Mouse (Mus musculus) CH12.LX (cell line): ENCODE measurements at regions not wholly inside any gene's neighbourhood (a gene's known extent, or its start where the extent isn't known, plus 50 kb on each side); places are given as distances from the start of the nearest gene placed in this dataset.
A peak's percentile ranks its signal among the peaks of the same experiment; 100 is the strongest.

Experiments used
- DNase-seq: peaks from one replicate; pipeline ENCODE4 v3.0.0-alpha.2; 2013; ENCODE audit errors: extremely low read depth
- H3K27ac ChIP-seq: 2 replicates; pipeline ENCODE4 v1.5.1; 2012; ENCODE audit warnings: low read depth, mild to moderate bottlenecking, control low read depth, moderate library complexity; ENCODE audit not compliant: insufficient read depth
- H3K27me3 ChIP-seq: replicated peaks from 2 replicates; pipeline ENCODE3; 2012; ENCODE audit warnings: inconsistent platforms
- H3K36me3 ChIP-seq, 2 experiments: replicated peaks in 1 of 2; 2 replicates each; pipeline versions ENCODE3 to v1.6.1; 2012; ENCODE audit warnings: inconsistent platforms in 1 of 2, low read length in 1 of 2, mild to moderate bottlenecking in 1 of 2, mixed read lengths in 1 of 2, moderate library complexity in 1 of 2; ENCODE audit not compliant: control insufficient read depth in 1 of 2, insufficient read depth in 1 of 2
- H3K4me1 ChIP-seq, 2 experiments: 2 replicates each; pipeline ENCODE4 v1.6.1; 2012; ENCODE audit warnings: inconsistent platforms in 1 of 2, moderate library complexity in 1 of 2; ENCODE audit not compliant: insufficient read depth in 2 of 2, control insufficient read depth in 1 of 2
- H3K4me2 ChIP-seq: 2 replicates; pipeline ENCODE4 v1.6.1; 2012; ENCODE audit warnings: low read depth, mild to moderate bottlenecking, control low read depth; ENCODE audit not compliant: poor library complexity, insufficient read depth, severe bottlenecking
- H3K4me3 ChIP-seq, 3 experiments: fragments of 150-350 bp in 1 of 3; sonication (generic) in 1 of 3; replicated peaks in 1 of 3; 2 replicates each; pipeline versions ENCODE3 to v1.5.1; 2011 to 2012; ENCODE audit warnings: low read depth in 2 of 3, low read length in 2 of 3, mild to moderate bottlenecking in 2 of 3, moderate library complexity in 2 of 3, control low read depth in 1 of 3, improper control_type of control experiment in 1 of 3, inconsistent platforms in 1 of 3, mixed read lengths in 1 of 3; ENCODE audit not compliant: poor library complexity in 1 of 3
- H3K79me2 ChIP-seq: replicated peaks from 2 replicates; pipeline ENCODE4 v1.6.1; 2012; ENCODE audit warnings: mild to moderate bottlenecking, moderate library complexity; ENCODE audit not compliant: control insufficient read depth, poor library complexity, insufficient read depth, severe bottlenecking; ENCODE audit errors: extremely low read depth
- H3K9ac ChIP-seq: 2 replicates; pipeline ENCODE4 v1.6.1; 2012; ENCODE audit warnings: low read depth, mild to moderate bottlenecking, control low read depth, moderate library complexity; ENCODE audit not compliant: insufficient read depth
- H3K9me3 ChIP-seq: replicated peaks from 2 replicates; pipeline ENCODE3; 2012; ENCODE audit warnings: low read length, inconsistent platforms, mixed read lengths
- CHD1 ChIP-seq: IDR thresholded peaks from 2 replicates; pipeline ENCODE4 v1.6.1; 2012; ENCODE audit warnings: low read depth, low read length, improper control_type of control experiment, inconsistent platforms
- CHD2 ChIP-seq: IDR thresholded peaks from 2 replicates; pipeline ENCODE4 v1.6.1; 2011; ENCODE audit warnings: low read length, improper control_type of control experiment
- CTCF ChIP-seq, 2 experiments: IDR thresholded peaks in 1 of 2; conservative IDR thresholded peaks in 1 of 2; 2 replicates each; pipeline ENCODE4 v1.5.1; 2011 to 2012; ENCODE audit warnings: low read depth in 2 of 2, low read length in 2 of 2, improper control_type of control experiment in 1 of 2, inconsistent platforms in 1 of 2, mild to moderate bottlenecking in 1 of 2, moderate library complexity in 1 of 2
- E2F4 ChIP-seq: IDR thresholded peaks from 2 replicates; pipeline ENCODE4 v1.6.1; 2011; ENCODE audit warnings: low read depth, low read length, improper control_type of control experiment; ENCODE audit not compliant: insufficient replicate concordance
- ELF1 ChIP-seq: IDR thresholded peaks from 2 replicates; pipeline ENCODE4 v1.6.1; 2014; ENCODE audit warnings: low read depth, mild to moderate bottlenecking, inconsistent platforms, low read length, improper control_type of control experiment
- EP300 ChIP-seq: IDR thresholded peaks from 2 replicates; pipeline ENCODE4 v1.6.1; 2011; ENCODE audit warnings: low read length, improper control_type of control experiment
- GABPA ChIP-seq: IDR thresholded peaks from 2 replicates; pipeline ENCODE4 v1.6.1; 2012; ENCODE audit warnings: low read depth, low read length, improper control_type of control experiment, inconsistent platforms; ENCODE audit not compliant: insufficient replicate concordance
- IRF4 ChIP-seq: IDR thresholded peaks from 2 replicates; pipeline ENCODE4 v1.6.1; 2014; ENCODE audit warnings: low read depth, mild to moderate bottlenecking, inconsistent platforms, low read length, improper control_type of control experiment
- JUN ChIP-seq: IDR thresholded peaks from 2 replicates; pipeline ENCODE4 v1.6.1; 2011; ENCODE audit warnings: low read depth, mild to moderate bottlenecking, low read length, improper control_type of control experiment, moderate library complexity; ENCODE audit not compliant: insufficient read depth
- MAFK ChIP-seq: IDR thresholded peaks from 2 replicates; pipeline ENCODE4 v1.6.1; 2011; ENCODE audit warnings: low read length, improper control_type of control experiment; ENCODE audit not compliant: insufficient replicate concordance
- MAX ChIP-seq: IDR thresholded peaks from 2 replicates; pipeline ENCODE4 v1.6.1; 2011; ENCODE audit warnings: low read length, improper control_type of control experiment
- MEF2A ChIP-seq: IDR thresholded peaks from 2 replicates; pipeline ENCODE4 v1.6.1; 2014; ENCODE audit warnings: low read depth, mild to moderate bottlenecking, inconsistent platforms, low read length, improper control_type of control experiment, borderline replicate concordance
- NELFE ChIP-seq: IDR thresholded peaks from 2 replicates; pipeline ENCODE4 v1.6.1; 2011; ENCODE audit warnings: low read depth, low read length, improper control_type of control experiment
- PAX5 ChIP-seq: IDR thresholded peaks from 2 replicates; pipeline ENCODE4 v1.6.1; 2012; ENCODE audit warnings: low read length, inconsistent platforms, mixed read lengths
- POLR2A ChIP-seq: IDR thresholded peaks from 2 replicates; pipeline ENCODE4 v1.6.1; 2011; ENCODE audit warnings: low read depth, mild to moderate bottlenecking, improper control_type of control experiment, low read length
- POLR2AphosphoS2 ChIP-seq: IDR thresholded peaks from 2 replicates; pipeline ENCODE4 v1.6.1; 2011; ENCODE audit warnings: low read depth, low read length, improper control_type of control experiment
- RAD21 ChIP-seq: IDR thresholded peaks from 2 replicates; pipeline ENCODE4 v1.6.1; 2011; ENCODE audit warnings: low read depth, mild to moderate bottlenecking, low read length, improper control_type of control experiment, moderate library complexity
- RCOR1 ChIP-seq: conservative IDR thresholded peaks from 2 replicates; pipeline ENCODE4 v1.6.1; 2012; ENCODE audit warnings: low read depth, mild to moderate bottlenecking, inconsistent platforms, low read length, improper control_type of control experiment
- SIN3A ChIP-seq: IDR thresholded peaks from 2 replicates; pipeline ENCODE4 v1.6.1; 2012; ENCODE audit warnings: low read length, improper control_type of control experiment, inconsistent platforms
- SMC3 ChIP-seq: IDR thresholded peaks from 2 replicates; pipeline ENCODE4 v1.6.1; 2011; ENCODE audit warnings: low read depth, low read length, improper control_type of control experiment
- TBP ChIP-seq: conservative IDR thresholded peaks from 2 replicates; pipeline ENCODE4 v1.6.1; 2011; ENCODE audit warnings: low read depth, low read length, improper control_type of control experiment
- TCF12 ChIP-seq: IDR thresholded peaks from 2 replicates; pipeline ENCODE4 v1.6.1; 2014; ENCODE audit warnings: low read depth, mild to moderate bottlenecking, inconsistent platforms, low read length, improper control_type of control experiment
- UBTF ChIP-seq: IDR thresholded peaks from 2 replicates; pipeline ENCODE4 v1.6.1; 2012; ENCODE audit warnings: low read depth, mild to moderate bottlenecking, inconsistent platforms, low read length, improper control_type of control experiment, moderate library complexity
- ZMIZ1 ChIP-seq: IDR thresholded peaks from 2 replicates; pipeline ENCODE4 v1.6.1; 2012; ENCODE audit warnings: low read depth, mild to moderate bottlenecking, inconsistent platforms, low read length, improper control_type of control experiment
- ZNF384 ChIP-seq: IDR thresholded peaks from 2 replicates; pipeline ENCODE4 v1.6.1; 2012; ENCODE audit warnings: low read depth, low read length, improper control_type of control experiment, inconsistent platforms
- dilution Hi-C: fragments of 300-500 bp; cut with MboI; formaldehyde crosslinking; loops from 2 replicates; pipeline ENCODE4 v1.14.3; 2020; ENCODE audit warnings: low sequenced_read_pairs; ENCODE audit not compliant: extremely low pct_unique_long_range_greater_than_20kb, extremely low pct_ligation_motif_present
- in situ Hi-C: fragments of 300-500 bp; cut with MboI; formaldehyde crosslinking; loops from 3 replicates; pipeline ENCODE4 v1.14.3; 2019; ENCODE audit warnings: low sequenced_read_pairs, low pct_ligation_motif_present, low pct_unique_long_range_greater_than_20kb, mixed read lengths

- no peaks in the 10 kb centered on the region for H3K27me3 ChIP-seq
- no peak overlapping the region for H3K9ac ChIP-seq
- H3K4me3 ChIP-seq: no peak overlapping the region
- no peaks in the 10 kb centered on the region for H3K79me2 ChIP-seq
- no peak overlapping the region for H3K4me2 ChIP-seq
- H3K4me1 ChIP-seq: 0 out of 4 replicates have a peak, but pooled peaks cover 0 to 4% of the 10 kb centered on the region in 2 experiments
- in situ Hi-C loops (no loop called here), dilution Hi-C loops (no loop called here)
- H3K9me3 ChIP-seq: no peaks in the 10 kb centered on the region
- no peaks in the 10 kb centered on the region for H3K36me3 ChIP-seq
- DNase-seq: peak; percentile 9
- H3K27ac ChIP-seq: no peak overlapping the region
- TF ChIP-seq POLR2AphosphoS2 (no peak), IRF4 (peak; percentile 67), CTCF (conservative IDR thresholded peaks at IDR 0.05 in 1 of 2, IDR thresholded peaks at IDR 0.05 in 1 of 2; ENCODE audit: low read depth in 2 of 2, low read length in 2 of 2) (no peak), NELFE (no peak), JUN (peak; percentile 32; the same call in 1 of the 2 replicates), PAX5 (no peak), MAX (no peak), E2F4 (no peak), UBTF (no peak), RAD21 (no peak), ZNF384 (no peak), POLR2A (no peak), CHD2 (no peak), ZMIZ1 (no peak), EP300 (peak; percentile 74)
Measured at GRCm38 (mm10) chr13:84434444-84434843, 212.3 kb downstream of the Tmem161b start.

GRCm38 (mm10) chr13:84437586-84438443, 215.7 kb downstream of the Tmem161b start:
- TF ChIP-seq TCF12 (no peak), ELF1 (no peak), CHD1 (no peak), ZMIZ1 (no peak), IRF4 (no peak), GABPA (no peak), MAFK (no peak), MEF2A (no peak), SMC3 (no peak), RAD21 (no peak), SIN3A (no peak), TBP (no peak), PAX5 (no peak), RCOR1 (no peak)
- TF ChIP-seq, all 38 proteins: peak for 0
- no peaks in the 10 kb centered on the region for H3K27me3 ChIP-seq
- no peak overlapping the region for H3K4me2 ChIP-seq
- dilution Hi-C loops (no loop called here), in situ Hi-C loops (no loop called here)
- H3K27ac ChIP-seq: no peak overlapping the region
- no peaks in the 10 kb centered on the region for H3K79me2 ChIP-seq
- H3K36me3 ChIP-seq: no peaks in the 10 kb centered on the region
- no peak overlapping the region for H3K9ac ChIP-seq
- 0 out of 4 replicates have a peak, but pooled peaks cover 0 to 4% of the 10 kb centered on the region in 2 experiments for H3K4me1 ChIP-seq
- H3K4me3 ChIP-seq: no peak overlapping the region
- H3K9me3 ChIP-seq: no peaks in the 10 kb centered on the region
- no peak for DNase-seq
